Mouse (Mus musculus): ENCODE results near the gene Fermt3.
A peak's percentile ranks its signal among the peaks of the same experiment; 100 is the strongest.

- TF ChIP-seq USF1 (IDR thresholded peaks at IDR 0.05; ENCODE audit: low read depth): peak; percentile 71
- TF ChIP-seq CTCF (IDR thresholded peaks at IDR 0.05; ENCODE audit: control insufficient read depth, insufficient read depth, insufficient read length): no peak
Observed at GRCm38 (mm10) chr19:7054772-7055171, 35.5 kb upstream of the Fermt3 start.

All from C2C12 (cell line).